Mouse (Mus musculus) mouse embryonic stem cell (cell line): ENCODE data around the gene Arid3a.
"Not testable (repeated sequence)": the region's sequence is repeated elsewhere in the genome, so short reads cannot be mapped to it uniquely, and the experiment has no call there.

Experiments used
- in situ Hi-C, 2 experiments: fragments of 300-500 bp; cut with MboI; formaldehyde crosslinking; loops; 1 replicate in 1 of 2; 3 replicates in 1 of 2; pipeline ENCODE4 v1.14.3; 2019 to 2020; ENCODE audit warnings: low sequenced_read_pairs in 2 of 2, low pct_unique_long_range_greater_than_20kb in 1 of 2, mixed read lengths in 1 of 2; ENCODE audit not compliant: unreplicated experiment in 1 of 2

Arid3a gene

GRCm38 (mm10) chr10:79926491-79927323 is at the start of gene Arid3a:
TSS of gene Arid3a (plus strand) at chr10:79927043.
- in situ Hi-C loops, result loop anchor here (5.0 to 10.0 kb wide), 2 partner anchors 44 to 92 kb away; no protein-coding TSS in a partner anchor

GRCm38 (mm10) chr10:79877174-79877573 is 49.7 kb upstream of the Arid3a start:
- in situ Hi-C loops, result no loop called here

GRCm38 (mm10) chr10:79877757-79878156 is 49.1 kb upstream of the Arid3a start:
- in situ Hi-C loops, result no loop called here

GRCm38 (mm10) chr10:79879527-79879926 is 47.3 kb upstream of the Arid3a start:
- in situ Hi-C loops, result no loop called here

- in situ Hi-C loops, result loop anchor here in 1 of 2 experiments (5.0 kb wide), 2 partner anchors 47 to 48 kb away; partner anchors contain the start of gene Arid3a
Observed at GRCm38 (mm10) chr10:79880721-79881120, 46.1 kb upstream of the Arid3a start.

- in situ Hi-C loops, result loop anchor here in 1 of 2 experiments (5.0 kb wide), 2 partner anchors 45 to 50 kb away; partner anchors contain the start of gene Arid3a
Observed at GRCm38 (mm10) chr10:79881981-79882380, 44.9 kb upstream of the Arid3a start.

GRCm38 (mm10) chr10:79883297-79884084 is 43.4 kb upstream of the Arid3a start:
- in situ Hi-C loops, result loop anchor here in 1 of 2 experiments (5.0 kb wide), 2 partner anchors 44 to 51 kb away; partner anchors contain the start of gene Arid3a

GRCm38 (mm10) chr10:79884446-79884845 is 42.4 kb upstream of the Arid3a start:
- in situ Hi-C loops, result loop anchor here in 1 of 2 experiments (5.0 kb wide), 2 partner anchors 43 to 52 kb away; partner anchors contain the start of gene Arid3a

GRCm38 (mm10) chr10:79884938-79885337 is 41.9 kb upstream of the Arid3a start:
- in situ Hi-C loops, result loop anchor here in 1 of 2 experiments (5.0 kb wide), 2 partner anchors 42 to 53 kb away; partner anchors contain the start of gene Arid3a

GRCm38 (mm10) chr10:79886054-79886453 is 40.8 kb upstream of the Arid3a start, which contains the start of gene Elane:
TSS of gene Elane (plus strand) at chr10:79886247.
- in situ Hi-C loops, result no loop called here

GRCm38 (mm10) chr10:79886611-79887010 is 40.2 kb upstream of the Arid3a start:
- in situ Hi-C loops, result no loop called here

- in situ Hi-C loops, result no loop called here
Observed at GRCm38 (mm10) chr10:79889386-79889785, 37.5 kb upstream of the Arid3a start.

GRCm38 (mm10) chr10:79890670-79891069 is 36.2 kb upstream of the Arid3a start, which contains the start of gene Cfd:
TSS of gene Cfd (plus strand) at chr10:79890853.
- in situ Hi-C loops, result no loop called here

- in situ Hi-C loops, result not testable (repeated sequence)
Observed at GRCm38 (mm10) chr10:79892451-79893118, 34.3 kb upstream of the Arid3a start.

GRCm38 (mm10) chr10:79896306-79896705 is 30.5 kb upstream of the Arid3a start:
- in situ Hi-C loops, result no loop called here

- in situ Hi-C loops, result no loop called here
Observed at GRCm38 (mm10) chr10:79896814-79897213, 30.0 kb upstream of the Arid3a start.

- in situ Hi-C loops, result no loop called here
Observed at GRCm38 (mm10) chr10:79897316-79898245, 29.3 kb upstream of the Arid3a start.
